Mouse (Mus musculus) spleen, postnatal 0 days (tissue): ENCODE measurements around the gene Naf1. TPM values are rescaled to one million over a fixed set of nuclear protein-coding genes. Genes with fewer than 3 reads are reported as not detected.

Experiments
- polyA plus RNA-seq: library from polyadenylated mRNA; unstranded; fragments of >200 nt; fragmentation: Nextera tagmentation; extraction: Ambion mirVana; gene quantifications from 2 replicates; pipeline ENCODE4 v1.2.1, GENCODE M21; 2015

The Naf1 gene
- polyA plus RNA-seq, result 4.4 and 4.7 TPM in 2 replicates

GRCm38 (mm10) chr8:66860023-66860422 is at the start of gene Naf1:
TSS of gene Naf1 (plus strand) at chr8:66860217.

Other genes starting within 250 kb of the Naf1 start
- not detected in 2 replicates for gene Npy5r, start 172.1 kb upstream of the Naf1 start, polyA plus RNA-seq
- 0.12 and 0.13 TPM in 2 replicates for gene Npy1r, start 163.0 kb upstream of the Naf1 start, polyA plus RNA-seq